Mouse (Mus musculus): ENCODE data around the gene Nt5c2. TPM values are rescaled to one million over a fixed set of nuclear protein-coding genes. Genes with fewer than 3 reads are reported as not detected.
A peak's percentile ranks its signal among the peaks of the same experiment; 100 is the strongest.

The Nt5c2 gene
- 10 to 100 TPM; 84.0 to 93.6 TPM for total RNA-seq (2021)

DNA sequence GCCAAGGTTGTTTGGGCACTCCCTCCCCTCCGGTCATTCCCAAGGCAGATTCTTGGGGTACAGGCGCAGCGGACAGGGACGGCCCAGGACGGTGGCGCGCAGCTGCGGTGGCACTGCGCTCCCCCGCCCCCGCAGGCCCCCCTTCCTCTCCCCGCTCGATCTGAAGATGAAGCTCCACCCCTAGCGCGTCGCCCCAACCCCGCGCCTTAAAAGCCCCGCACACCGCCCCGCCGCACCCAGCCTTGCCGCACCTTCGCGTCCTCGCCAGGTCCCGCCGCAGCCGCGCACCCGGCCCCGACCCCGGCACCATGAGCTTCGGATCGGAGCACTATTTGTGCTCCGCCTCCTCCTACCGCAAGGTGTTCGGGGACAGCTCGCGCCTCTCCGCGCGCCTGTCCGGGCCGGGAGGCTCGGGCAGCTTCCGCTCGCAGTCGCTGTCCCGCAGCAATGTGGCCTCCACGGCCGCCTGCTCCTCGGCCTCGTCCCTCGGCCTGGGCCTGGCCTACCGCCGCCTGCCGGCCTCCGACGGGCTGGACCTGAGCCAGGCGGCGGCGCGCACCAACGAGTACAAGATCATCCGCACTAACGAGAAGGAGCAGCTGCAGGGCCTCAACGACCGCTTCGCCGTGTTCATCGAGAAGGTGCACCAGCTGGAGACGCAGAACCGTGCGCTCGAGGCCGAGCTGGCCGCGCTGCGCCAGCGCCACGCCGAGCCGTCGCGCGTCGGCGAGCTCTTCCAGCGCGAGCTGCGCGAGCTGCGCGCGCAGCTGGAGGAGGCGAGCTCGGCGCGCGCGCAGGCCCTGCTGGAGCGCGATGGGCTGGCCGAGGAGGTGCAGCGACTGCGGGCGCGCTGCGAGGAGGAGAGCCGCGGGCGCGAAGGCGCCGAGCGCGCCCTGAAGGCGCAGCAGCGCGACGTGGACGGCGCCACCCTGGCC lies at the start of gene Nt5c2, which contains the start of gene Ina:
Nt5c2 (minus strand) TSS at position 707 of the 935 bp plus-strand sequence.
Ina (plus strand) TSS at position 252 of the 935 bp plus-strand sequence.
- intact Hi-C loops (cut with DNase I), result no loop called here
- DNase-seq, result peak; percentile 88

DNA sequence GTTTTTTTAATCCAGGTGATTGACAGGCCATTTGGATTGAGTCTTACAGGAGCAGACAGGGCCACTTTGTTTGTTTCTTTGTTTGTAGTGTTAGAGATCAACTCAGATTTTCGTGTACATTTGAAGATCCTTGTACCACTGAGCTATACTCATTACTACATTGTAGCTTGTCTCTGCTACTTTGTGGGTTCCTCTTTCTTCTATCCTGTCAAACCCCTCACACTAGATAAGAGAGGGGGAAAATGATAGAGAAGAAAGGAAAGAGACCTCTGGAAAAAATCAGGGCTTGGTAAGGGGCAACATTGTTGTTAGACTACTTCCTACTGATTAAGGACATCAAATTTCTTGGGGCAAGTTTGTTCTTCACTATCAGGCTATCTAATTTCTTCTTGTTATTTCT lies 42.7 kb upstream of the Nt5c2 start:
- intact Hi-C loops (cut with DNase I), result no loop called here
- DNase-seq, result no peak

DNA sequence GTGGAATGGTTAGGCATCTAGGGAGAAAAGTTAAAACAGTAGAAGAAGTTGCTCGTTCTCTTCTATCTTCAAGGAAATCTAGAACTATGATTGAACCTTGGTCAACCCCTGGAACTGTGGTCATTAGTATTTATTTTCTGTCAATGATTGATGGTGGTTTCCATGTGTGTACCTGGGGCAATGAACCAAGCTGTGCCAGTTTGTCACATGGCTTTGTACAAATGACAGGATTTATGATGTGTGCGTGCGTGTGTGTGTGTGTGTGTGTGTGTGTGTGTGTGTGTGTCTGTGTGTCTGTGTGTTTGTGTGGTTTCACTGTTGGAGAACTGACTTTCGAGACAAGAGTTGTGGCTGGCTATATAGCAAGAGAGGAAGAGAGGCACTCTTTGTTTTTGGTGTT lies 38.5 kb upstream of the Nt5c2 start:
- intact Hi-C loops (cut with DNase I), result no loop called here
- DNase-seq, result no peak

DNA sequence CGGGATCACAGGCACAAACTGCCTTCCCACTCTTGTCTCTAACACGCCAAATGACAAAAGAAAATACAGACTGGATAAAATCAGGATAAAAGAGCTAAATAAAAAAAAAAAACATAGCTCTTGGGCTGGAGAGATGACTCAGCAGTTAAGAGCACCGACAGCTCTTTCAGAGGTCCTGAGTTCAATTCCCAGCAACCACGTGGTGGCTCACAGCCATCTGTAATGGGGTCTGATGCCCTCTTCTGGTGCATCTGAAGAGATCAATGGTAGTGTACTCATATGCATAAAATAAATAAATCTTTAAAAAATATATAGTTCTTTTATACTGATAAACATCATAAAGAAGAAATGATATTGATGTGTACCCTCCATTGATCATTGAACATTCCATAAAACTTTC lies 38.0 kb upstream of the Nt5c2 start:
- no peak for DNase-seq
- intact Hi-C loops (cut with DNase I), result no loop called here

DNA sequence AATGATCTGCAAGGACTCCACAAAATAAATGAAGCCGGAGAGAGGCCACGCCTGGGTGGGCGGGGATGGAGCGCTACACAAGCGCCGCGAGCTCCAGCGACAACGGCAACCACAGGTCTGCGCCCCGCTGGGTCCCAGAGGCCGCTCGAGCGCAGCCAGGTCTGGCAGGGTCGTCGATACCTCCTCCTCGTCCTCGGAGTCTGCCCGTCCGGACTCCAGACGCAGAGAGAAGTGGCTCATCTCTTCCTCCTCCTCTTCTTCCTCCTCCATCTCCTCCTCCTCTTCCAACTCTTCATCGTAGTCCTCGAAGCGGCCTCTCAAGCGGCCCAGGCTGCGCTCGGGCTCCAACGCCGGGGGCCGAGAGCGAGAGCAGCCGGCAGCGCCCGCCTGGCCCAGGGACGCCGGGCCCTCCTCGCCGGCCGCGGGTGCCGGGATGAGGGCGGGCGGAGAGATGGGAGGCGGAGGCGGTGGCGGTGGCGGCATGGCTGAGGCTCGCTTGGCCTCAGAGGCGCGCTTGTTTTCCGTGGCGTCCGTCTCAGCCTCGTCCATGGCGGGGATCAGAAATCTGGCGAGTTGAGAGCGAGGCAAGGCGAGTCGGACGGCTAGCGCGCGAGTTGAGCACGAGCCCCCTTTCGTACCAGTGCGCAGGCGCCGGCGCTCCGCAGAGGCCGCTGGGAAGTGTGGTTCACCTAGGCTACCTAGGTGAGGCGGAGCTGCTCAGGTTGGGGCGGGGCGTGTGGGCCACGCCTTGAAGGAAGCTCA lies 35.5 kb upstream of the Nt5c2 start, which contains the start of gene Pcgf6:
Pcgf6 (minus strand) TSS at position 636 of the 762 bp plus-strand sequence.
- DNase-seq, result peak; percentile 85
- intact Hi-C loops (cut with DNase I), result no loop called here

DNA sequence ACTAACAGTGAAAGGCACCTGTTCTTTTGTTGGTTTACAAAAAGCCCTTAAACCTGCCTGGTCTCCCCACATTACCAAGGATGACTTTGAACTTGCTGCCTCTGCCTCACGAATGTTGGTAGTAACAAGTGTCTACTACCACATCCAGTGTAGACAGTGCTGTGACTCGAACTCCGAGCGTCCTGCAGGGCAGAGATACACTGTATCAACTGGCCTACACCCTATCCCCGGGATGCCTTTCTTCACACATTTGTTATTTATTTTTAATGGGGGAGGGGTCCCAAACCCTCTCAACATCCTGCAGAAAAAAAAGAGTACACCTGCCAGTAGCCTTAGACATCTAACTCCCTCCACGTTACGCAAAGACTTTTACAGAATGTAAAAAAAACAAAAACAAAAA lies 34.9 kb upstream of the Nt5c2 start:
- no peak for DNase-seq
- intact Hi-C loops (cut with DNase I), result no loop called here

DNA sequence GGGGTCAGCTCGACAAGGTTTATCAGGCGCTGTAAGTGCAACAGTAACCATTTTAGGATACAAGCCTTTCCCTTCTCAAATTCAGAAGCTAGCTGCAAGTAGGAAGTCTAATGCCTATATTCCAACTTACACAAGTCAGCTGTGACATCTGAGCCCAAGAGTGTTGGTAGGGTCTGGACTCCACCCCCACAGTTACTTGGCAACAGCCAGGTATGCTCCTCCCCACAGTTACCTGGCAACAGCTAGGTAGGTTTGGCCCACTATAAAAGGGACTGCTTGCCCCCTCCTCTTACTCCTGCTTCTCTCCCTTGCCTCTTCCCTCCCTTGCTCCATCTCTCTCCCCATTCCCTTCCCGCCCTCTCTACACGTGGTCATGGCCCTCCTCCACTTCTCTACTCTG lies 34.1 kb upstream of the Nt5c2 start:
- intact Hi-C loops (cut with DNase I), result no loop called here
- DNase-seq, result no peak

DNA sequence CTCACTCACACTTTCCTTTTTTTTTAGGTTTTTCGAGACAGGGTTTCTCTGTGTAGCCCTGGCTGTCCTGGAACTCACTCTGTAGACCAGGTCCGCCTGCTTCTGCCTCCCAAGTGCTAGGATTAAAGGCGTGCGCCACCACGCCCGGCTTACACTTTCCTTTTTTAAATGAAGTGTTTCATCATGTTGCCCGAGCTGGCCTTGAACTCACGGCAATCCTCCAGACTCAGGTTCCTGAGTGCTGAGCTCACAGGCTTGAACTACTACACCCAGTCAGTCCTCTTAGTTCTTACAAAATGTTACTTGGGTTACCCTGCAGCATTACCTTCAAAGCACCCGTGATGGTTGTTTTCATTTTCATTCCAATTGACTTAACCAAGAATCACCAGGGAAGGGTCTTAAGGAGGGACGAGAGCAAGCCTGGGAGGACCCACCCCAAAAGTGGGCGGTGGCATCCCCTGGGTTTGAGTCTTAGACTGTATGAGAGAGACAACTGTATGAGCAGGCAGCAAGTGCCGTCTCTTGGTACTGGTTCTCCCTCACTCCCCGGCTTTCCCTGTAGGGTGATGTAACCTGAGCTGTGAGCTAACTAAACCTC lies 32.4 kb upstream of the Nt5c2 start:
- no peak for DNase-seq
- intact Hi-C loops (cut with DNase I), result no loop called here

DNA sequence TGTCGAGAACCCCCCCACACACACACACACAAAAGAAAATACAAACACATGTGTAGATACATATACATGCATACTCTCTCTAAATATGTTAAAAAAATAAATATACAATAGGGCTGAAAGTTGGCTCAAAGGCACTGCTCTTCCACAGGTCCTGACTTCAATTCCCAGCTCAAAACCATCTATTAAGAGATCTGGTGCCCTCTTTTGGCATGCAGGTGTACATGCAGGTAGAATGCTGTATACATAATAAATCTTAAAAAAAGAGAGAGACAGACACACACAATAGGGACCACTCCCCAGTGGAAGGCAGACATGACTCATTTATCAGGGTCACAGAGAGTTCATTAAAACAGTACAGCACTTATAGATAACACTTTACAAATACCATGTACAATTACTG lies 31.4 kb upstream of the Nt5c2 start:
- intact Hi-C loops (cut with DNase I), result no loop called here
- no peak for DNase-seq

DNA sequence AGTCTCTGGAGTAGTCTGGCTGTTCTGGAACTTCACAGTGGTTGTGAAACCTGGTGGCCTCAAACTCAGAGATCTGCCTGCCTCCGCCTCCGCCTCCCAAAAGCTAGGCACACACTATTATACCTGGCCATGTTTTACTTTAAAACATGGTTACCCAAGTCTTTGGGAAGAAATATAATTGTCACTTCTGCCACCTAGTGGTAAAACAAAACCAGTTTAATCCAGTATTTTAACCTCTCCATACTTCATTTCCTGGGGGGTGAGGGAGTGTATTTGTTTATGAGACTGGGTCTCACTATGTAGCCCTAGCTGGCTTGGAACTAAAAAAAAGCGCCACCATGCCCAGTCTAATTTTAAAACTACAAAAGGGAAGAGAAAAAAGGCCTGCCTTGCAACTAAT lies 28.7 kb upstream of the Nt5c2 start:
- intact Hi-C loops (cut with DNase I), result no loop called here
- no peak for DNase-seq

DNA sequence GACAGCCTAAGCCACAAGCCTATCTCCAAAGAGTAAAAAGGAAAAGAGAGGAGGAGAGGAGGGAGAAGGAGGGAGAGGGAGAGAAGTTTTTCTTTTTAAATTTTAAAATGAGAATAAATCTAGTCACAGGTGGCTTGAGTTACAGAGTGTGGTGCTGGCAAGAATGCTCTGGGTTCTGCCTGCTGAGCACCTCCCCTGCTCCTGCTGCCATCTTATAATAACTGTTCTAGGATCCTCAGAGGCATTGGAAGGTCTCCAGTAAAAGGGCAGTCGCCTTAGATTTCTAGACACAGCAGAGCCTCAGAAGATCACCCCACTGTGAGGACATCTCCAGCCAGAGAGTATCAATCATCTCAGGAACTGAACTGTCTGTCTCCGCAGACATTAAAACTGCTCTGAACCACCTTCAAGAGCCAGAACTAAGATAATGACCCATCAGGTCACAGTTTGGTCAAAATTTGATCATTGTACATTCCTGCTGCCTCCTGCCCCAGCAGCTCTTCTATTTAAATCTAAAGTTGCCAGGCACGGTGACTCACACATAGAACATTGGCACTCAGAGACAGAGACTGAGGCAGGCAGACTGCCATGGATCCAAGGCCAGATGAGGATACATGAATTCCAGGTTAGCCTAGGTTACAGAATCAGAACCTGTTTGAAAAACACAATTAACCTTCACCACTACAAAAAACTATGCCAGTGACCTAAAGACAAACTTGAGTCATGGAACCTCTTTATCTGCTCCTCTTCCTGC lies 25.9 kb upstream of the Nt5c2 start:
- no peak for DNase-seq
- intact Hi-C loops (cut with DNase I), result no loop called here

DNA sequence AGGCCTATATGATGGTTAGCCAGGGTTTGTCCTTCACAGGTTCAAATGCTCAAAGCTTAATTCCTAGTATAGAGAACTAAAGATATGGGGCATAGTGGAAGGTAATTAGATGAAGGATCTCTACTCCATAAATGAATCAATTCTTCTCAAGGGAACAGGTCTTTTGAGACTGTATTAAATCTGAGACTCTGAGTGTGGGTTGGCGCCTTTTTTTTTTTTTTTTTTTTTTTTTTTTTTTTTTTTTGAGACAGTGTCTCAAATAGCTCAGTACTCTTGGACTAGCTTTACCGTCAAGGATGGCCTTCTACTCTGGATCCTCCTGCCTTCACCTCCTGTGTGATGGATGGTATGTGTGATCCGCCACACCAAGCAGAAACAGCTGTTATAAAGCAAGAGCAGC lies 21.6 kb upstream of the Nt5c2 start:
- intact Hi-C loops (cut with DNase I), result no loop called here

DNA sequence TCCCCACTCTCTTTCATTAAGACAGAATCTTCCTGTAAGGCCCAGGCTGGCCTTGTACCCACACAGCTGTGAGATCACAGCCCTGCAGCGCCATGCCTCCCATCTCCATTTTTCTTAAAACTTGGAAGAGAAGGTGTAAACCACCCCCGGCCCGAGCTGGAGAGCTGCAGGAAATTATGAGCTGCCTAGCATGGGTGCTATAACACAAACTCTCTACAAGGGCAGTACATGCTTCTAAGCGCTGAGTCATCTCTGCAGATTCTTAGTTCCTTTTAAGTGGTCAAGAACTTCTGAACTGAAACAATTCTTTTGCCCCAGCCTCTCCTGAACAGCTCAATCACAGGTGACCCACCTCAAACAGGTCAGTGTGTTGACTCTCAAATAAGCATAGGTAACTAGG lies 20.0 kb upstream of the Nt5c2 start:
- no peak for DNase-seq
- intact Hi-C loops (cut with DNase I), result no loop called here

More for the DNA sequence above, 21.6 kb upstream of the Nt5c2 start:
- no peak for DNase-seq

DNA sequence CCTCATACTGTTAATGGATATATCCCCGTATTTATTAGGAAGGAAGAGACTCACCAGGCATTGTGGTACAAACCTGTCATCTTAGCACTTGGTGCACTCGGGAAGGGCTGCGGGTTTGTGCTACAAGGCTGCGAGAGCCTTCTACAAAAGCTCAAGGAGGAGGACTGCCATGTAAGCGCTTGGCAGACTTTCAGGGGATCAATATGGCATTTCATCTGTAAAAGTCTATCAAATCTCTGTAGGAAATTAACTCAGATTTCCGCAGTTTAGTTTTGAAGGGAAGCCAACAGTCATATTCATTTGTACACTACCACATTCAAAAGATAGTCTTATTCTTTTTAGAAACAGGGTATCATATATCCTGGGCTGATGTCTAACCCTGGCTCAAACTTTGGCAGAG lies 16.8 kb upstream of the Nt5c2 start:
- intact Hi-C loops (cut with DNase I), result no loop called here
- no peak for DNase-seq

DNA sequence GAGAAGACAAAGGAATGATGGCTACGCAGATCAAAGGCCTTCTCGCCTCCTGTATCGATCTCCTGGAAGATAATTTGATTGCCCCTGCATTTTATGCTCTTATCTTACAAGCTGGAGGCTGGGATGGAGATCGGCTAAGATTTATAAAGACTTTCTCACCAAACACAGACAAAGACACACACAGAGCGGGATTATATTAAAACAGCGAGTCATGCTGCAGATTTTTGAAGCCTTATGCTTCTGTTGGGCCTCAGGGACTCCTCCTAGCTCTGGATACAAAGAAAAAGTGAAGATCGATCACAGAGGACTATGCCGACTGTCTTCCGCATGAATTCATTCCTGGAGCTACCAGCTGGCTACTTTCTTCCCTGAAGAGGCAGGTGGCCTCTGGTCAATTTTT lies 14.8 kb upstream of the Nt5c2 start:
- intact Hi-C loops (cut with DNase I), result no loop called here

DNA sequence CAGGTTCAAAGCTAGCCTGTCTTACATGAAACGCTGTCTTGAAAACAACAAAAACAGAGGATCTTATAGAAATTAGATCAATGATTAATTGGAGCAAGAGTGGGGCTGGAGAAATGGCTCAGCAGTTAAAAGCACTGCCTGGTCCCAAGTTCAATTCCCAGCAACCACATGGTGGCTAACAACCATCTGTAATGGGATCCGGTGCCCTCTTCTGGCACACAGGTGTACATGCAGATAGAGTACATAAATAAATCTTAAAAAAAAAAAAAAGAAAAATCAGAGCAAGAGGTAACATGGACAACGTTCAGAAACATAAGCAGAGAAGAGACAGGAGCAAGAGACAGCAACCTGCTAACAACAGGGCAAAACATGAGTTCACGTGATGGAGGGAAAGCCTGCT lies 11.6 kb upstream of the Nt5c2 start:
- intact Hi-C loops (cut with DNase I), result no loop called here
- no peak for DNase-seq

More for the DNA sequence above, 14.8 kb upstream of the Nt5c2 start:
- DNase-seq, result no peak

DNA sequence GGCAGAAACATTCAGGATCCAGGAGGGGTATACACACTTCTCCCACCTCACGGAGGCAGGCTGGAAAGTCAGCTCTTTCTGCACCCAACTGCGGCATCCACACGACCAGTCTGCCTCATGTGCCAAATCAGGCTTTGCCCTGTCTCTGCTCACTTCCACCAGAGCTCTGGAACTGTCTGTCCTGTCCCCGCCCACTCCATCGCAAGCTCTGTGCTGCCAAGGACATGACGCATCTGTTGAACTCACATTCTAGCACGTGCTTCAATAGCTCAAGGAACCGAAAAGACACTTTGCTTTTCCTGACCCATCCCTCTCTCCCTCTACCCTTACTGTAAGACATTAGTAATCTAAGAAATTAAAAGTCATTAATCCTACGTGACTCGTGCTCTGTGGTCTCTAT lies 10.0 kb upstream of the Nt5c2 start:
- intact Hi-C loops (cut with DNase I), result no loop called here
- DNase-seq, result no peak

DNA sequence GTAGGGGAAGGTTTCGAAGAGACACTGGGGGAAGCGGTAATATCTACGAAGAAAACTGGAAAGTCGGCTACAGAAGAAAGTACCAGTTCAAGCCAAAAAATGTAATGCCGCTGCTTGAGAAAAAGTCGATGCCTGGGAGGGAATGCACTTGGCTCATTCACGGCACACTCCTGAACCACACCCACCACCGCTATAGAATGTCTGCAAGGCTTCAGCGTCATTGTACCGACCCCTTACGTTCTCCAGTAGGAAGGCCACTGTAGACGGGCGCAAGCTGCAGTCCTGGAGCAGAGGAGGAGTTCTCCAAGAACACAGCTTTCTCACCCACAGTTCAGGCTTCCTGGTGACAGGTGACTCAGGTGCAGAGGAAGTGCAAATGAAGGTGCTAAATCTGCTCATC lies 8.6 kb upstream of the Nt5c2 start:
- intact Hi-C loops (cut with DNase I), result no loop called here
- DNase-seq, result no peak

DNA sequence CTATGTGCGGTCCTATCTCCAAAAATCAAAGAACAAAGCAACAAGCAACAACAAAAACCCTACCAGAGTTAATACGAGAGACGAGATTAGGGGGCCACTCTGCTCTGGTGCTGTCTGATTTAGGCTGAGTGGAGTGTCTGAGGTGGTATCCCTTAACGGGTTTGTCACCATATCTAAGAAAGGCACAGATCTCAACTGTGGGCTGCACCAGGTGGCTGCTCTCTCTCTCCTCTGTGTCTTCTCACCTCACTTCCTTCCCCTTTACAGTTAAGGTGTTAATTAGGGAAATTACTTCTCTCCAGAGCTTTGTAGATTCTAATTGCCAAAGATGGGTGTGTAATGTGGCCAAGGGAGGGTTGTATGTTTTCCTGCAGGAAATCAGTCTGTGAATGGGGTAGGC lies 7.8 kb upstream of the Nt5c2 start:
- DNase-seq, result no peak
- intact Hi-C loops (cut with DNase I), result no loop called here

DNA sequence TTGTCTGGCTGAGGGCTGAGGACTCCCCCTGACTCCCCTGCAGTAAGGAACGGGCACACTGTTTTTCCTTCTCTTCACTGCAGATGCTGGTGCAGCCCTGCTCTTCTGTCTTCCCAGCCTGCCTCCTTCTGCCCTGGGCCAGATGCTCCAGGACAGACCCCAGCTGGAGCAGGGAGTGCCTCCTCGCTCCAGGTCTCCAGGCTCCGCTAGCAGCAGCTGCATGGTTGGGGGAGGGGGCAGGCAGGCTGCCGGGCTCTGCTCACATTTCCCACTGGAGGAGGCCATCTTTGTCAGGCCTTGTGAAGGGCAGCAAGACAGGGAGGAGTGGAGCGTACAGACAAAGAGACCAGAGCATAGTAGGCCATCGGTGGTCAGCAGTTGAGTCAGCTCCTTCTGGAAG lies 4.4 kb upstream of the Nt5c2 start:
- peak; percentile 61 for DNase-seq
- intact Hi-C loops (cut with DNase I), result no loop called here

DNA sequence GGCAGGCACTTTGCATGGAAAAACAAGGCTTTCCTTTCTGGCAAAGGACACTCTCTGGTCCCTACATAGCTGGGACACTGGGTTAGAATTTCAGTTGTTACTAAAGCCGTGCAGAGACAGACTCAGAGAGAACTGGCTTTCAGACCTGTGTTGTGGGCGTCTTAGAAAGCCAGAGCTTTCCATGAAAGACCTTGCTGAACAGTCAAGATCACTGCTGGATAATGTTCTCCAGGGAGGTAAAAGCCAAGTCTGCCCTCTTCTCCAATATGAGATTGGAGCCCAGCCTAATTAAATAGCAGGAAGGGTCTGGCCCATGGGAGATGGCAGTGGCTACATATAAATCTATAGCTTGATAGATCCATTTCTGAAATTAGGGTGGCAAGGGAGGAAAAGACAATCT lies 3.4 kb upstream of the Nt5c2 start:
- no peak for DNase-seq
- intact Hi-C loops (cut with DNase I), result no loop called here

Measured in left cerebral cortex, postnatal 4 days (tissue).